Mouse (Mus musculus) liver (tissue): Measurements from ENCODE around the gene Sag.
A peak's percentile ranks its signal among the peaks of the same experiment; 100 is the strongest.

ENCODE experiments used
- DNase-seq: peaks from one replicate; pipeline ENCODE4 v3.0.0-alpha.2; 2020; ENCODE audit warnings: mixed read lengths

The Sag gene

DNA sequence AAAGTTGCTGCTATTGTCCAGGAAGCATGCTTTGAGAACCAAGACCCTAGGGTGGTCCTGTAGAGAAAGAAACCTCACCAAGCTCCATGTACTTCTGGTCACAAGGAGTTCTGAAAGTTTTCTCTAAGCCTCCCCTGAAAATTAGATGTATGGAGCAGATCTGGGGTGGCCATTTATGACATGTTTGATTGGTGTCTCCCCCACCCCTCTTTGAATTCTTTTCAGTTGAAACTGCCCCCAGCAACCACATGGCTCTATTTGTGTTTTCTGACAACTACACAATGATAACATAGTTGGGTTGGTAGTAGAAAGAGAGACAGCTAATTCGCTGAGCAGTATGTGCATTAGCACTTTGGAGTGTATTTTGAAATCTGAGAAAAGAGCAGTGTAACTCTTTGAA lies 52.0 kb downstream of the Sag start:
- DNase-seq = no peak

DNA sequence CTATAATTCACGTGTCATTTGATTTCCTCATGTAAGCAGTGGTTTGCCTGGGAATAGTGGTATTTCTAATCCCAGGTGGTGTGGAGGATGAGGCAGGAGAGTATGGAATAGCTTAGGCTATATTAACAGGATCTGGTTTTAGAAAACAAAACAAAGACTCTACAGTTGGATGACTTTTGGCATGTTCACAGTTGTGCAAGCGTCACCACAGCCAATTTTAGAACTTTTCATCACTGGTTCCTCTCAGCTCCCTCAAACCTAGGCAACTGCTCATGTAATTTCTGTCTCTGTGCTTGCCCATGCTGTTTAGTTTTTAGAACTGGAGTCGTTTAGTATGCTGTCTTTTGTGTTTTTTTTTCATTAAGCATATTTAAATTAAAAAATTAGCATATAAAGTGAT lies 53.3 kb downstream of the Sag start:
- no peak for DNase-seq

DNA sequence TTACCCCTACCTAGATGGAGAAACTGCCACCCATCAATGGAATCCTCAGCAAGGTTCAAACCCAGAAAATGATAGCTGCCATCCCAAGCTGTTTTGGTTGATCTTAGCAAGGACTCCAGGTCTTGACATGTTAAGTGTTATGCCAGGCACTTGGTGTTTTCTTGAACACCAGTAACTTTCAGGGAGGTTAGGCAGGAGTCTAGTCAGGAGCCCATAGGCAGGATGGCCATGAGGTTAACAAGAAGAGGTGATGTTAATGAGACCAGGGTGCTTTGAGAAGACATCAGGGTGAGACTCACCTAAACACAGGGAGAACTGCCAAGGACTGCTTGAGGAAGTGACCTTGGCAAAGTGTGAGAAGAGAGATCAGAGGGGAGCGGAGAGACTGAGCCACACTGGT lies 54.6 kb downstream of the Sag start:
- DNase-seq = no peak

DNA sequence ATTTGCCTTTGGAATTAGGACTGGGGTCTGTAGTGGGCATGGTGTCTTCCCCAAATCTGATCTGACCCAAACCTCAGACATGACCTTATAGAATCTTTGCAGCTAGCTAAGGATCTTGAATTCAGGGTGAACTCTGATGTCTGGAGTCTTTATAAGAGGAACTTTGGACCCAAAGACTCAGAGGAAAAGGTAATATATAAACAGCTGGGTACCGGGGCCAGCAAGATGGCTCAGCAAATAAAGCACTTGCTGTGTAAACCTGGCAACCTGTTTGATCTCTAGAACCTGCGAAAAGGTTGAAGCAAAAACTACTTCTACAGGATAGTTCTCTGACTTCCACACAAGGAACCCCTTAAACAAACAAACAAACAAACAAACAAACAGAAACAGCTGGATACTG lies 55.0 kb downstream of the Sag start:
- no peak for DNase-seq

DNA sequence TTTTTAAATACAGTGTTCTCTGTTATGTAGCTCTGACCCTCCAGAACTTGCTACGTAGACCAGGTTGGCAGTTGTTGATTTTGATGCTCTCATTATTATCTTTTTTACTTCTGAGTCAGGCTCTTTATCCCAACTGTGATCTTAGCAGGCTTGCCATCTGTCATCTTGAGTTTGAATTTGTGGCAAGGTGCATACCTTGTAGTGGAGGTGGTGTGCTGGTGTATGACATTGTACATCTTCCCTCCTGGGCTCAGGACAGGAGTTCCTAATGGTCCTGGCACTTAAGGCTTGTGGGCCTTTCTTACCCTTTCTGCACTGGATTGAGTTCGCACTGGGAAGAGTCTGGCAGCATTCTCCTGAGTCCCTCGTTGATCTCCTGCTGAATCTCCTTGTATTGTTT lies 60.1 kb downstream of the Sag start:
- DNase-seq = no peak

DNA sequence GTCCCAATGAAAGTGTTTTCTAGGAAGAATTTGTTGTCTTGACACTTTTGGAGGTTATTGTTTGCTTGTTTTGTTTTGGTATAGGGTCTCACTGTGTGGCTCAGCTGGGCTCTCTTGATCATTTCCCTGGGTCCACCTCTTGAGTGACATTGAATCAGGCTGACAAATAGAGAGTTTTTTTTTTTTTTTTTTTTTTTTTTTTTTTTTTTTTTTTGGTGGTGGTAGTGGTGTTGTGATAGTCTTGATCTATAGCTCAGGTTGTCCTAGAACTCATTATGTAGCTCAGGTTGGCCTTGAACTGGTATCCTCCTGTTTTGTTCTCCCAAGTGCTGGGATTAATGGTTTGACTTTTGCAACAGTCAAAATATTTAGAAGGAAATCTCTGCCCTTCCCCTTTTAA lies 61.4 kb downstream of the Sag start:
- no peak for DNase-seq

DNA sequence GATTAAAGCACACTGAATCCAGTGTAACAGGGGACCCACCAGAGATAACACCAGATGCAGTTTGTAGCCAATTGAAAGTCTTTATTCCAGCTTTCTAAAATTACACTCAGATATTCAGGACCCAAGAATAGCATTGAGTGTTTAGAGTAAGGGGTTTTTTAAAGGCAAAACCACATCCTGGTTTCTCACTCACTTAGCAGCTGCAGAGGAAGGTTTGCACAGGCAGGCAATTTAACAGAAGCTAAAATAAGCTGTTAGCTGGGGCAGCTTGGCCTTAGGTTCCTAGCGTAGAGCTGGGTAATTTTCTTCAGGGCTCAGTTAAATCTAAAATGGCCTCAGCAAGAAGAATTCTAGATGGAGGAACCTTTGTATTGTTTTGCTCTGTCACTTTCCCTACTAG lies 63.2 kb downstream of the Sag start:
- DNase-seq = no peak

DNA sequence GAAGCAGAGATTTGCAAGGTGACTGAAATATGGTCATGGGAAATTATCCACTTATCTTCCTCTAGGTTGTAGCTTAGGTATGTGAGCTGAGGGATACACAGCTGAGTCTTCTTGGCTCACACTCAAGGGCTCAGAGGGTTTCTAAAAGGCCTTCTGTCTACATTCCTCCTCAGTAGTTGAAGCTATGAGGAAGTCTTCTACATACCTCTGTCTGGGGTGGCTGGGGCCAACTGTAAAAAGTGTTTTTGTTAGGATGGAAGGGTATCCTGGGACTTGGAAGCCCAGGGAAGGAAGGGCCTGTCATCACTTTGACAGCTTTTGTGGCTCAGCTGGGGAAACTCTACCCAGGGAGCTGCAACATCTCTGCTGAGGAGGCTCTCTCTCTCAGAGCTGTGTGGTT lies 68.1 kb downstream of the Sag start:
- no peak for DNase-seq

DNA sequence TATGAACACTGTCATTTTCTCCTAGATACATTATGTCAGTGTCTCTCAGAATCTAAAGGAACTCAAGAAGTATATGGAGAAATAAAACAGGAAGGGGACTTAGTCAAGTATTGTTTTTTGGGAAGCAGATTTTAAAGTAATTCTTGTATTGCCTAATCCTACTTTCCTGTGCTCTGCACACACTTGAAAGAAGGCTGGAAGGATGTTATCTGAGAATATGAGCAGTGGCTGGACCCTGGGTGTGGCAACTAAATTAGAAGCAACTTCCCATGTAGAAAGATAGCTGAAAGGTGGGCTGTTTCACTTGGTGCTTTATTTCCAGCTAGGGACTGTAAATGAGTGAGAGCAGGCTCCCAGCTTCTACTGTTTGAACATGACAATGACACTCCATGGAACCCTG lies 69.6 kb downstream of the Sag start:
- peak; percentile 20 for DNase-seq

DNA sequence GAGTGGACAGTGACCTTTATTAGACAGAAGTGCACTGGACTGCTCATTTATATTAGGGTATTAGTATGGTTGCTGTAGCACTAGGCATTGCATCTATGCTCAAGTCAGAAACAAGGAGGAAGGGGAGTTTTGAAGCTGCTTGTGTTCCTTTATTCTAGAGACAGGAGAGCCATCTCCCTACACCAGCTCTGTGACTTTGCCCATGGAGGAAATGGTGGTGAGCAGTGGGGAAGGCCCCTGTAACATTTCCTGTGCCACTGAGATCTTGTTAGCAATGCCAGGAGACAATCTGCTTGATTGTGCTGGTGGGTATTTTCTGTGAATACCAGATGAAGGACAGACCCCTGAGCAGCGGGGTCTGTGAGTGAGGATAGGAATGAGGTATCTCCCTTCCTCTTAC lies 72.6 kb downstream of the Sag start:
- DNase-seq = no peak

DNA sequence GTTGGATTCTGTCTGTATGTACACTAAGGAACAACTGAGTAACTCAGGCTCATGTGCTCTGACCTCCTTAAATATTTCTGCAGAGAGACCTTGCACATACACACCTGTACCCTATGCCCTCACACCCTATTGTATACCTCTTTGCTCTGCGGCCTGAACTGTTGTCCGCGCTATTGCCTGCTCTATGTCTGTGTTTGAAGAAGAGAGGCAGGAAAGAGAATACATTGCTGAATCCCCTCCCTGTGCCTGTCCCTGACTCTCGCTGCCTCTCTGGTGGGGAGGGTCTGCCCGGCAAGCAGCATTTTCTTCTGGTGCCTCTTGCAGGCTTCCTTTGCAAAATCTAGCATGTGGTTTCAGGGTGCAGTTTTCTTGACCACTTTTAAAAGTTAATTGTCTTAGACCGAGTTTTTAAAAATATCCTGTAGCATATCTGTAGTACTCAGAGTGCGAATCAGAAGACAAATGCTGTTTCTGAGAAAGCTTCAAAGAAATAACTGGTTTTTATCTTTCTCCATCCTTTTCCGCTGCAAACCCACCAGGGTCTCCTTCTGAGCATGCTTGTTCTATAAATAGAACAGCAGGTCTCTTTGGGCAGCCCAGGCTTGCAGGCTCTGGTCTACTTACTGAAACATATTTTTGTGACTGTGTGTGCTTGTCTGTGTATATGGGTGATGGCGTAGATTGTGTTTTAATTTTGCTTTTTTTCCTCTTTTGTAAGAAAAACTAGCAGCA lies 74.2 kb downstream of the Sag start:
- DNase-seq = peak; percentile 19

DNA sequence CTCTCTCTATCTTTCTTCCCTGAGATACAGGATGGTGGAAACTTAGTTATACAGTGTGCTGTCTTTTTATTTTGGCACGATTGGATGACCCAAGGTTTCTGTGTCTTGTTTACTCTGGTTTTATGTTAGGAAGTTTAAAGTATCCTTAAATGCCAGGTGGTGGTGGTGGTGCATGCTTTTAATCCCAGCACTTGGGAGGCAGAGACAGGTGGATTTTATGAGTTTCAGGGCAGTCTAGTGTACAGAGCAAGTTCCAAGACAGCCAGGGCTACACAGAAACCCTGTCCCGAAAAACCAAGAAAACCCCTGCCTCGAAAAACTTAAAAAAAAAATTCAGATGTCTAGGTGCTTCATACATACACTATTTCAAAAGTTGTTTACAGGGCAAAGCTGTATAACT lies 75.6 kb downstream of the Sag start:
- no peak for DNase-seq

DNA sequence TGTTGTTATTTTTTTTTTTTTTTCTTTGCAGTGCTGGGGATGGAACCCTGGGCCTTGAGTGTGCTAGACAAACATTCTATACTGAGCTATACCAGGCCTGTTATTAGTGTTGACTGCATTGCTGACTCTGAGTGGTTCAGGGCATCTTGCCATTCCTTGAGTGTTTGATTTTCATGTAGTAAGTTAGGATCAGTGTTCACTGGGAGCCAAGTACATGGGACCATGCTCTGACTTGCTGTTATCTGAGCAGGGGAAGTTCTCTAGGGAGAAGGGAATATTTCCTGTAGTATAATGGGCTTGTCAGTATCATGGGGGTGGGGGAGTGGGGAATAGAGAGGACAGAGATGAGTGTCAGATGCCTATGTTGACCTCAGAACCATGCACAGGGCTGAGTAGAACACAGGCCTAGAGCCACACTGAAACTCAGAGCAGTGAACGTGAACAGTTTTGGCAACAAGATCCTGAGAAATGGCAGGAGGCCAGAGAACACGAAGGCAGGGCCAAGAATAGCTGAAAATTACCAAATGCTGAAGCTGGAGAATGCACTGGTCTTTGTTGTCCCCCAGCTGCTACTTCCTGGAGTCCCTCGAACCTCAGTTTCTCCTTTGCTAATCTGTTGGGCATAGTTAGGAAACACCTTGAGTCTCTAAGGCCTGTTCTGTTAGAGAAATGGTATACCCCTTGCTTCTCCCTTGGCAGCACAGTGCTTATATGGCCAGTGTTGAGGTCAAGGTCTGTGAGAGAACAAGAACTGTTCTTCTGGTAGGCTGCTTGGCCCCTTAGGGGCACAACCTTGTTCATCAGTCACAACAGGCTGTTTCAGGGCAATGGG lies 76.2 kb downstream of the Sag start:
- DNase-seq = no peak

DNA sequence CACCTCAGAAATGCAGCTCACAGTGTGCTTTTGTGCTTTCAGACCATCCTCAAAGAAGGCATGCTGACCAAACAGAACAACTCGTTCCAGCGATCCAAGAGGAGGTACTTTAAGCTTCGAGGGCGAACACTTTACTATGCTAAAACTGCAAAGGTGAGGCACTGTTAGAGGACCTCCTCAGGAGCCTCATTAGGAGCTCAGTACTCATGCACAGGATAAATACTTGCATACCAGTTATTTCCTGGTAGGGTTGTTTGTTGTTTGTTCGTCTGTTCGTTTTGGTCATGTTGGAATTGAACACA lies 76.8 kb downstream of the Sag start:
- DNase-seq = no peak

DNA sequence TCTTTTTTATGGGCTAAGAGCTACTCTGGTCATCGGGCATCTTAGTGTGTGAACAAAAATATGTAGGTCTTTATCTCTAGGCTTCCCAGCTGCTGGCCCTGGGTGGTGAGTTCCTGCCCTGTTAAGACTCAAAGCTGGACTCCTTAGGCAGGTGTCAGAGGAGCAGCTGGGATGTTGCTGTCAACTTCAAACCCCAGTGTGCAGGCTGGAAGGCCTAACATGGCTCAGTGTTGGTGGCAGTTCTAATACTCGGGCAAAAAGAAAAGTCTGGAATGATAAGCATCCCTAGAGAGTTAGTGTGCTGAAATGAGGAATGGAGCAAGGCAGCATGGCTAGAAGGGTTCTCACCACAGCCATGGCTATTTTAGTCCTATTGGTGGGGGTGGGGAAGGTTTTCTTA lies 77.4 kb downstream of the Sag start:
- DNase-seq = no peak

DNA sequence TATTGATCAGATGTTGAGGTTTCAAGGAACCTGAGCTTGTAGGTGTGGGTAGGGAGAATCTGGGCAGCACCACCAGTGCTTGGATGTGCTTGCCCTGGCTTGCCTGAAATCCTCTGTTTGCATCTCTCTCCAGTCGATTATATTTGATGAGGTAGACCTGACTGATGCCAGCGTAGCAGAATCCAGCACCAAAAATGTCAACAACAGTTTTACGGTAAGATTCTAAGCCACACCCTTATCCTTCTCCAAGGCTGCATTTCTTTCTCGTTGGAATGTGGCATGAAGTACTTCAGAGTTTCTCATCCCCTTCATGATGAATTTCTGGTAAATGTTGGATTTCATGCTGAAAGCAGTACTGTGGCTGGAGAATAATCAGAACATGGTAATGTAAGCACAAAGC lies 78.2 kb downstream of the Sag start:
- no peak for DNase-seq

DNA sequence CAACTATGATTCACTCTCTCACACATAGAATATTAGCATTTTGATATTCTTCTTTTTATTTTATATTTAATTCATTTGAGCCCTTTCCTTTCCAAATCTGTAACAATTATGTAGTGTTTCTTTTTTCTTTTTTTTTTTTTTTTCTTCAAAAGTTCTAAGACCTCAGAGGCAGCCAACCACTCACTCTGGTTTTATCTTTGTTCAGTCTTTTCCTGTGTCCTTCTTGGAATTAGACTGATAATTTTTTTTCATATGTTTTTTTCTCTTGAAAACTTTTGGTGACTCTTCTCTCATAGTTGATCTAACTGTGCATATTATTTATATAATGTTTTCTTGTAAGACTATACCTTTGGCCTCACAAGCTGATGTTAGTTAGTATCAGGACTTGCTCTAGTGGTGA lies 79.1 kb downstream of the Sag start:
- DNase-seq = no peak

DNA sequence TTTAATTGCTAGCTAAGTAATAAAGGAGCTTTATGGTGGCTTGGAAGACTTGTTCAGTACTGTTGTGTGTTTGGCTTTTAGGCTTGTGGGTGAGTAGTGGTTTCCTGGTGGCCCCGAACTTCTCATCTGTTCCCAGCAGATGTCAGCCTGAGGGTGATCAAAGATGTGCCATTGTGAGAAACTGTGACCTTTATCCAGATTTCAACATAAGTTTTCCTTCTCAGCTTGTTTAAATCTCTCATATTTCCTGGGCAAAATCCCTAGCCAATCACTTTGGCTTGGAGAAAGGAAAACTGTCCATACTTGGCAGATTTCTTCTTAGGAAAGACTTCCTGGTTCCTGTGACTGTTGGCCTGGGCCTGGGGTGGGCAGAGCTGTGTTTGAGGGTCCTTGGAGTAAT lies 87.5 kb downstream of the Sag start:
- DNase-seq = no peak

DNA sequence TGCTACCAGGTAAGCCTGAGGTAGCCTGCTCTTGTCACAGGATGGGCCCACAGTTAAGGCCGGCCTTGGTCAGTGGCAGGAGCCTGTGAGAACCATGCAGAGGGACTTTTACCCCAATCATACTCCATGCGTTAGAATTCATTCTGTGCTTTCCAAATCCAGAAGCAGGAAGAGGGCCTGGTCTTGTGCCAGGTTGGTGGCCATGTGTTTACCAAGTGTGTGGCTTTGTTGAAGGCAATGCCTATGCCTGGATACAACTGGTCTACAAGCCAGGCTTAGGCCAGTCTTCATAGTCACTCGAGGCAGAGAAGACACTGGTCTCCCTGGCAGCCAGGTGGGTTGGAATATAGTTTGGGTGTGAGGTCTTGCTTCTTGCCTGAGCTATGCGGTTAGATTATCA lies 88.2 kb downstream of the Sag start:
- no peak for DNase-seq

DNA sequence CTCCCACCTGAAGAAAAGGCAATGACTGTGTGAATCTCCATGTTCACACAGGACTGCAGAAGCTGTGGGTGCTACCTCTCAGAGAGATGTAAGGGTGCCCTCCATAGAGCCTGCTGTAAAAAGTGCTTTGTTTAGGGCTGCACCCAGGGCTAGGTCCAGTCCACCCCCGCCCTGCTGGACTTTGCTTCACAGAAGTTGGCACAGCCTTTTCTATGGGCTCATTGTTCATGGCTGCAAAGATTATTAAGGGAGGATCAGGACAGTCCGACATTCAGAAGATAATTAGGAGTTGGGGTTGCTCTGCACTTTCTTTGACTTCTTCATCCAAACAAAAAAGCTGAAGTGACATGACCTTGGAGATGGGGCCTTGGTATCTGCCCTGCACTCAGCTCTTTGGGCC lies 89.0 kb downstream of the Sag start:
- DNase-seq = no peak

DNA sequence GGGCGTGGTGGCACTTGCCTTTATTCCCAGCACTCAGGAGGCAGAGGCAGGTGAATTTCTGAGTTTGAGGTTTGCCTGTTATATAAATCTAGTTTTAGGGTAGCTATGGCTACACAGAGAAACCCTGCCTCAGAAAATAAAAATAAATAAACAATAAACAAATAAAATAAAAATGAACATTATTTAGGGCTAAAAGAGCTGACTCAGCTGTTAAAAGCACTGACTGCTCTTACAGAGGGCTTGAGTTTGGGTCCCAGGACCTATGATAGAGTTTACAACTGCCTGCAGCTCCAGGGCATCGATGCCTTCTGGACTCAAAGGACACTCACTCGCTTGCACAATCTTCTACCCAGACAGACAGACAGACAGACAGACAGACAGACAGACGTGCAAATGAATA lies 89.9 kb downstream of the Sag start:
- DNase-seq = no peak
